In genomic region chr7:28214142-28214541, GRCm38 (mm10) we compare ENCODE assay signal across 8 mouse cellular contexts. TPM values are rescaled to one million over a fixed set of nuclear protein-coding genes. Genes with fewer than 3 reads are reported as not detected.
DNase-seq lines count a peak whose midpoint lies in the region; ATAC-seq and TF ChIP-seq lines count a peak whose summit lies in the region.

No protein-coding gene starts in this region.

- no peaks in the 10 kb centered on the region for H3K9me3 ChIP-seq in kidney, embryonic 15.5 days (replicated peaks)
- peaks cover 2% of the 10 kb centered on the region; the same call in 1 of the 2 replicates for H3K9me3 ChIP-seq in ES-E14 (ENCODE audit: control insufficient read depth, insufficient read depth, low read depth, low read length)

- TF ChIP-seq CTCF in bone marrow macrophage, adult 2 months (IDR thresholded peaks at IDR 0.05; ENCODE audit: low read depth, low read length): peak; percentile 49
- peak; percentile 92 for TF ChIP-seq CTCF in gastrocnemius, adult 2 months (IDR thresholded peaks at IDR 0.05)

- H3K36me3 ChIP-seq in kidney, embryonic 15.5 days: no peaks in the 10 kb centered on the region
- H3K36me3 ChIP-seq in ES-E14 (ENCODE audit: control insufficient read depth, insufficient read depth, low read length, poor library complexity, severe bottlenecking): no peaks in the 10 kb centered on the region

- no peak overlapping the region for H3K27ac ChIP-seq in kidney, embryonic 15.5 days
- H3K27ac ChIP-seq in ES-E14 (ENCODE audit: insufficient read depth, low read depth, low read length, poor library complexity, severe bottlenecking): peak overlapping the region; percentile 64; the same call in 1 of the 2 replicates
- H3K27ac ChIP-seq in bone marrow macrophage, adult 2 months (ENCODE audit: insufficient read depth, low read depth, low read length): no peak overlapping the region
- H3K27ac ChIP-seq in gastrocnemius, adult 2 months: no peak overlapping the region

- WGBS in kidney, embryonic 15.5 days: 29% methylated on average over 10 of the region's 10 CpGs

- H3K4me2 ChIP-seq in kidney, embryonic 15.5 days: no peak overlapping the region

- no peaks in the 10 kb centered on the region for H3K27me3 ChIP-seq in kidney, embryonic 15.5 days

- TF ChIP-seq POLR2A in bone marrow macrophage, adult 2 months (IDR thresholded peaks at IDR 0.05; ENCODE audit: borderline replicate concordance, low read depth, low read length): no peak

- ATAC-seq in kidney, embryonic 15.5 days (replicated peaks; ENCODE audit: low FRiP score): no peak
- ATAC-seq in neutrophil, adult 5-6 weeks (ENCODE audit: extremely low read depth, insufficient number of reproducible peaks, low FRiP score, poor library complexity, severe bottlenecking): peak; percentile 51; the same call in 1 of the 2 replicates

- peak; percentile 58 for DNase-seq in kidney, adult 11 months
- DNase-seq in ES-E14 (ENCODE audit: low read depth, low spot score): peak; percentile 95
- DNase-seq in gastrocnemius, adult 2 months: peak; percentile 81
- DNase-seq in layer of hippocampus, postnatal 10 days (ENCODE audit: low spot score in 2 of 2): peak; percentile 66 to 67
- peak; percentile 37 for DNase-seq in urinary bladder, postnatal 10 days (ENCODE audit: low spot score)

- in situ Hi-C loops in ES-E14 (cut with MboI; ENCODE audit: low sequenced_read_pairs in 2 of 2, unreplicated experiment in 2 of 2): no loop called here

- no peak overlapping the region for H3K4me3 ChIP-seq in kidney, embryonic 15.5 days (replicated peaks)
- peak overlapping the region in 1 of 2 experiments; percentile 42; a peak in 1 of 4 replicates for H3K4me3 ChIP-seq in ES-E14 (ENCODE audit: insufficient read depth in 1 of 2, low read depth in 1 of 2, low read length in 2 of 2, poor library complexity in 1 of 2, severe bottlenecking in 1 of 2)
- no peak overlapping the region for H3K4me3 ChIP-seq in bone marrow macrophage, adult 2 months (ENCODE audit: insufficient read depth, low read length)
- no peak overlapping the region for H3K4me3 ChIP-seq in gastrocnemius, adult 2 months

- no peak overlapping the region for H3K9ac ChIP-seq in kidney, embryonic 15.5 days
- H3K9ac ChIP-seq in ES-E14 (ENCODE audit: insufficient read depth, low read depth, low read length, poor library complexity, severe bottlenecking): peak overlapping the region; percentile 62; the same call in 1 of the 2 replicates

- no peaks in the 10 kb centered on the region for H3K4me1 ChIP-seq in kidney, embryonic 15.5 days
- H3K4me1 ChIP-seq in ES-E14 (ENCODE audit: control insufficient read depth in 2 of 2, insufficient read depth in 2 of 2, low read length in 2 of 2, poor library complexity in 1 of 2): peaks cover 0 to 3% of the 10 kb centered on the region in 2 experiments; a peak in 2 of 4 replicates
- peaks cover 9% of the 10 kb centered on the region for H3K4me1 ChIP-seq in bone marrow macrophage, adult 2 months (ENCODE audit: control insufficient read depth, insufficient read depth, low read length)

- intact Hi-C loops in gastrocnemius, adult 2 months (cut with DNase I): loop anchor here (1.0 to 5.0 kb wide), 3 partner anchors 66 to 164 kb away; partner anchors contain the start of genes Dll3 and Psmc4

TF ChIP-seq in ES-E14, 5 proteins besides CTCF, POLR2A, EP300 and RAD21:
- 0 out of 2 replicates have a peak, but pooled peaks have one; percentile 34 for TF ChIP-seq ZC3H11A (IDR thresholded peaks at IDR 0.05; ENCODE audit: borderline replicate concordance, low read depth, low read length)
- TF ChIP-seq MAFK (IDR thresholded peaks at IDR 0.05; ENCODE audit: insufficient read depth, low read depth, low read length): no peak

RNA-seq across cellular contexts. Expression of gene Dyrk1b, which starts 34.9 kb away (rescaled TPM):
- polyA plus RNA-seq in kidney, embryonic 15.5 days (2015; fragmentation: Nextera tagmentation; extraction: Ambion mirVana): 14.3 and 15.7 TPM in 2 replicates
- total RNA-seq in ES-E14 (2012; rRNA removed): 3.9 and 6.3 TPM in 2 replicates
- 18.7 and 20.7 TPM in 2 replicates for polyA plus RNA-seq in bone marrow macrophage, adult 2 months (2012; ENCODE audit: insufficient read depth, insufficient read length, missing spikeins)
- total RNA-seq in gastrocnemius, adult 2 months (2021): 10 to 100 TPM; 65.3 to 78.6 TPM
- 10 to 100 TPM; 31.6 to 35.6 TPM for total RNA-seq in layer of hippocampus, postnatal 10 days (2021)
- 11.5 and 13.2 TPM in 2 replicates for total RNA-seq in neutrophil, adult 5-6 weeks (2017)

RNA-seq across cellular contexts. Expression of gene Fbl, which starts 44.6 kb away (rescaled TPM):
- polyA plus RNA-seq in kidney, embryonic 15.5 days (2015; fragmentation: Nextera tagmentation; extraction: Ambion mirVana): 147 and 154 TPM in 2 replicates
- 150 and 189 TPM in 2 replicates for total RNA-seq in ES-E14 (2012; rRNA removed)
- 49.4 and 60.6 TPM in 2 replicates for polyA plus RNA-seq in bone marrow macrophage, adult 2 months (2012; ENCODE audit: insufficient read depth, insufficient read length, missing spikeins)
- 10 to 100 TPM; 21.2 to 28.9 TPM for total RNA-seq in gastrocnemius, adult 2 months (2021)
- 10 to 100 TPM; 69.3 to 77.2 TPM for total RNA-seq in layer of hippocampus, postnatal 10 days (2021)
- total RNA-seq in neutrophil, adult 5-6 weeks (2017): 49.8 and 55.4 TPM in 2 replicates

RNA-seq across cellular contexts. Expression of gene Eid2, which starts 53.5 kb away (rescaled TPM):
- 1.8 and 2.1 TPM in 2 replicates for polyA plus RNA-seq in kidney, embryonic 15.5 days (2015; fragmentation: Nextera tagmentation; extraction: Ambion mirVana)
- total RNA-seq in ES-E14 (2012; rRNA removed): 15.3 and 18.5 TPM in 2 replicates
- 1.6 and 2.5 TPM in 2 replicates for polyA plus RNA-seq in bone marrow macrophage, adult 2 months (2012; ENCODE audit: insufficient read depth, insufficient read length, missing spikeins)
- total RNA-seq in gastrocnemius, adult 2 months (2021): 1 to 10 TPM; 6.4 to 6.8 TPM
- 10 to 100 TPM; 67.3 to 68.9 TPM for total RNA-seq in layer of hippocampus, postnatal 10 days (2021)
- total RNA-seq in neutrophil, adult 5-6 weeks (2017): 1.2 TPM in 1 of 2 replicates, not detected in the other

Comparison
In these comparisons a context has a peak if more than half of its experiments do, and no peak if none do; other contexts are left out.
1. DNase-seq: peak in every context shown above with its lines; median percentile 95 in ES-E14; 81 in gastrocnemius, adult 2 months; 66 in layer of hippocampus, postnatal 10 days; 58 in kidney, adult 11 months; 37 in urinary bladder, postnatal 10 days.